Mouse (Mus musculus) forebrain, embryonic 10.5 days (tissue): ENCODE results near the gene Gstm7. TPM values are rescaled to one million over a fixed set of nuclear protein-coding genes. Genes with fewer than 3 reads are reported as not detected.
"Not testable (repeated sequence)": the region's sequence is repeated elsewhere in the genome, so short reads cannot be mapped to it uniquely, and the experiment has no call there.

ENCODE experiments used
- DNase-seq: peaks from one replicate; pipeline ENCODE4 v3.0.0-alpha.2; 2017; ENCODE audit warnings: low spot score; ENCODE audit errors: extremely low spot score
- H3K27ac ChIP-seq: fragments of 300-500 bp; sonication (generic); 2 replicates; pipeline ENCODE4 v1.5.1; 2016; ENCODE audit warnings: mild to moderate bottlenecking
- H3K27me3 ChIP-seq: fragments of 300-500 bp; sonication (generic); 2 replicates; pipeline ENCODE4 v1.6.1; 2016; ENCODE audit warnings: mild to moderate bottlenecking; ENCODE audit not compliant: poor library complexity, severe bottlenecking
- H3K36me3 ChIP-seq: fragments of 300-500 bp; sonication (generic); replicated peaks from 2 replicates; pipeline ENCODE4 v1.6.1; 2016; ENCODE audit warnings: mild to moderate bottlenecking, moderate library complexity
- H3K4me1 ChIP-seq: fragments of 300-500 bp; sonication (generic); 2 replicates; pipeline ENCODE4 v1.6.1; 2016
- H3K4me3 ChIP-seq: fragments of 300-500 bp; sonication (generic); 2 replicates; pipeline ENCODE4 v1.5.1; 2016; ENCODE audit warnings: mild to moderate bottlenecking, moderate library complexity
- H3K9me3 ChIP-seq: fragments of 300-500 bp; sonication (generic); 2 replicates; pipeline ENCODE4 v1.6.1; 2016; ENCODE audit warnings: mild to moderate bottlenecking, moderate library complexity
- WGBS: fragments of 180-500 bp; shearing (Covaris S2); methylation state at CpG from one replicate; pipeline ENCODE4 v1.1.7; 2016; 5-methylcytosine and 5-hydroxymethylcytosine counted together
- polyA plus RNA-seq: library from polyadenylated mRNA; unstranded; fragments of >200 nt; fragmentation: Nextera tagmentation; extraction: Ambion mirVana; gene quantifications from 2 replicates; pipeline ENCODE4 v1.2.1, GENCODE M21; 2016

The Gstm7 gene
- polyA plus RNA-seq, 1 experiment from 2014 or later = 19.5 TPM

- Histone ChIP-seq H3K9me3 (no peaks in the 10 kb centered on the region), H3K4me3 (no peak overlapping the region), H3K4me1 (peaks cover 6% of the 10 kb centered on the region; the same call in 1 of the 2 replicates), H3K36me3 (no peaks in the 10 kb centered on the region), H3K27ac (no peak overlapping the region), H3K27me3 (no peaks in the 10 kb centered on the region)
- 16% methylated on average over 6 of the region's 6 CpGs for WGBS
- peak; percentile 28 for DNase-seq
Measured at GRCm38 (mm10) chr3:107953328-107953755, 21.7 kb upstream of the Gstm7 start.

- 86% methylated on average over 11 of the region's 11 CpGs for WGBS
Measured at GRCm38 (mm10) chr3:107950531-107950930, 18.9 kb upstream of the Gstm7 start.

GRCm38 (mm10) chr3:107949461-107949860, 17.8 kb upstream of the Gstm7 start:
- not testable (repeated sequence) for H3K4me1 ChIP-seq, H3K27ac ChIP-seq, DNase-seq, H3K36me3 ChIP-seq, H3K4me3 ChIP-seq, H3K27me3 ChIP-seq, H3K9me3 ChIP-seq
- 97% methylated on average over 1 of the region's 1 CpGs for WGBS

More at GRCm38 (mm10) chr3:107950531-107950930, 18.9 kb upstream of the Gstm7 start:
- no peak for DNase-seq
- no peaks in the 10 kb centered on the region for H3K9me3 ChIP-seq
- H3K4me1 ChIP-seq = peaks cover 6% of the 10 kb centered on the region; the same call in 1 of the 2 replicates
- H3K27ac ChIP-seq = no peak overlapping the region
- no peaks in the 10 kb centered on the region for H3K27me3 ChIP-seq
- no peaks in the 10 kb centered on the region for H3K36me3 ChIP-seq
- H3K4me3 ChIP-seq = no peak overlapping the region

- Histone ChIP-seq H3K36me3 (no peaks in the 10 kb centered on the region), H3K27me3 (no peaks in the 10 kb centered on the region), H3K4me3 (no peak overlapping the region), H3K9me3 (no peaks in the 10 kb centered on the region), H3K4me1 (peaks cover 13% of the 10 kb centered on the region), H3K27ac (no peak overlapping the region)
- WGBS = 59% methylated on average over 4 of the region's 4 CpGs
- no peak for DNase-seq
Measured at GRCm38 (mm10) chr3:107945729-107946128, 14.1 kb upstream of the Gstm7 start.

- H3K27me3 ChIP-seq = no peaks in the 10 kb centered on the region
- peak within 1 kb of the TSS; percentile 68 for H3K27ac ChIP-seq
- H3K4me3 ChIP-seq = peak within 1 kb of the TSS; percentile 46
- H3K4me1 ChIP-seq = peaks cover 23% of the 10 kb centered on the region
- no peaks in the 10 kb centered on the region for H3K9me3 ChIP-seq
- 15% methylated on average over 20 of the region's 20 CpGs for WGBS
- DNase-seq = peak; percentile 59
- no peaks in the 10 kb centered on the region for H3K36me3 ChIP-seq
Measured at GRCm38 (mm10) chr3:107943239-107943990, 11.8 kb upstream of the Gstm7 start, which contains the start of gene Gstm6. Gene Gstm6 (minus strand): TSS chr3:107943749.

- WGBS = 87% methylated on average over 4 of the region's 4 CpGs
- no peaks in the 10 kb centered on the region for H3K36me3 ChIP-seq
- H3K27ac ChIP-seq = no peak overlapping the region
- no peaks in the 10 kb centered on the region for H3K9me3 ChIP-seq
- no peaks in the 10 kb centered on the region for H3K27me3 ChIP-seq
- H3K4me3 ChIP-seq = no peak overlapping the region
- no peak for DNase-seq
- H3K4me1 ChIP-seq = peaks cover 23% of the 10 kb centered on the region
Measured at GRCm38 (mm10) chr3:107941261-107941660, 9.6 kb upstream of the Gstm7 start.

- H3K27ac ChIP-seq = no peak overlapping the region
- H3K4me1 ChIP-seq = peaks cover 23% of the 10 kb centered on the region
- no peaks in the 10 kb centered on the region for H3K27me3 ChIP-seq
- H3K9me3 ChIP-seq = no peaks in the 10 kb centered on the region
- no peak for DNase-seq
- WGBS = 88% methylated on average over 7 of the region's 7 CpGs
- H3K36me3 ChIP-seq = no peaks in the 10 kb centered on the region
- H3K4me3 ChIP-seq = no peak overlapping the region
Measured at GRCm38 (mm10) chr3:107940524-107940923, 8.9 kb upstream of the Gstm7 start.

- no peaks in the 10 kb centered on the region for H3K27me3 ChIP-seq
- DNase-seq = no peak
- H3K9me3 ChIP-seq = no peaks in the 10 kb centered on the region
- H3K27ac ChIP-seq = 0 out of 2 replicates have a peak overlapping the region, but pooled peaks have one; percentile 20
- H3K4me3 ChIP-seq = no peak overlapping the region
- H3K36me3 ChIP-seq = no peaks in the 10 kb centered on the region
- peaks cover 23% of the 10 kb centered on the region for H3K4me1 ChIP-seq
- 86% methylated on average over 4 of the region's 4 CpGs for WGBS
Measured at GRCm38 (mm10) chr3:107939830-107940229, 8.2 kb upstream of the Gstm7 start.

GRCm38 (mm10) chr3:107939403-107939802, 7.8 kb upstream of the Gstm7 start:
- Histone ChIP-seq H3K4me1 (peaks cover 23% of the 10 kb centered on the region), H3K9me3 (no peaks in the 10 kb centered on the region), H3K27ac (peak overlapping the region; percentile 20; the same call in 1 of the 2 replicates), H3K27me3 (0 out of 2 replicates have a peak, but pooled peaks cover under 1% of the 10 kb centered on the region), H3K36me3 (no peaks in the 10 kb centered on the region), H3K4me3 (no peak overlapping the region)
- whole genome bisulfite sequencing = 56% methylated on average over 3 of the region's 3 CpGs
- DNase-seq = peak; percentile 62

GRCm38 (mm10) chr3:107935888-107936287, 4.3 kb upstream of the Gstm7 start:
- Histone ChIP-seq H3K27me3 (peaks cover 17% of the 10 kb centered on the region; the same call in 1 of the 2 replicates), H3K9me3 (no peaks in the 10 kb centered on the region), H3K4me3 (no peak overlapping the region), H3K4me1 (peaks cover 26% of the 10 kb centered on the region), H3K27ac (no peak overlapping the region), H3K36me3 (no peaks in the 10 kb centered on the region)
- no peak for DNase-seq
- 82% methylated on average over 3 of the region's 3 CpGs for WGBS

GRCm38 (mm10) chr3:107935268-107935667, 3.7 kb upstream of the Gstm7 start:
- Histone ChIP-seq H3K4me1 (peaks cover 28% of the 10 kb centered on the region), H3K27ac (no peak overlapping the region), H3K9me3 (no peaks in the 10 kb centered on the region), H3K4me3 (no peak overlapping the region), H3K27me3 (peaks cover 20% of the 10 kb centered on the region; the same call in 1 of the 2 replicates), H3K36me3 (no peaks in the 10 kb centered on the region)
- WGBS = 96% methylated on average over 3 of the region's 3 CpGs
- no peak for DNase-seq

- 86% methylated on average over 6 of the region's 6 CpGs for WGBS
- Histone ChIP-seq H3K4me1 (peaks cover 18% of the 10 kb centered on the region), H3K27ac (peak overlapping the region; percentile 53)
Measured at GRCm38 (mm10) chr3:107932128-107932527, 511 bp upstream of the Gstm7 start.

GRCm38 (mm10) chr3:107931134-107931533, 483 bp downstream of the Gstm7 start:
- Histone ChIP-seq H3K4me1 (peaks cover 18% of the 10 kb centered on the region), H3K4me3 (peak overlapping the region; percentile 49), H3K36me3 (no peaks in the 10 kb centered on the region), H3K27me3 (peaks cover 21% of the 10 kb centered on the region; the same call in 1 of the 2 replicates), H3K9me3 (no peaks in the 10 kb centered on the region), H3K27ac (peak overlapping the region; percentile 88)
- 56% methylated on average over 2 of the region's 2 CpGs for WGBS
- DNase-seq = no peak

More at GRCm38 (mm10) chr3:107932128-107932527, 511 bp upstream of the Gstm7 start:
- Histone ChIP-seq H3K9me3 (no peaks in the 10 kb centered on the region), H3K27me3 (peaks cover 21% of the 10 kb centered on the region; the same call in 1 of the 2 replicates), H3K36me3 (no peaks in the 10 kb centered on the region), H3K4me3 (no peak overlapping the region)
- no peak for DNase-seq
